In genomic region chr8:88793746-88794614, GRCm38 (mm10) we compare ENCODE assay signal across 12 mouse cellular contexts.
DNase-seq lines count a peak whose midpoint lies in the region; ATAC-seq lines count a peak whose summit lies in the region.
"Had no signal": no experiment of that assay in that cellular context is flagged by ENCODE, and none has a peak within 500 bp of the region (broad histone marks: within the 10 kb centered on the region; RNA-seq: fewer than 3 reads in every experiment).

No protein-coding gene starts in this region.

- H3K4me1 ChIP-seq in hindbrain, embryonic 12.5 days, result peaks cover 26% of the 10 kb centered on the region
- peaks cover 22% of the 10 kb centered on the region for H3K4me1 ChIP-seq in neural tube, embryonic 13.5 days (replicated peaks)

- peak overlapping the region; percentile 55; the same call in 1 of the 2 replicates for H3K27ac ChIP-seq in hindbrain, embryonic 12.5 days
- H3K27ac ChIP-seq in neural tube, embryonic 13.5 days (replicated peaks), result peak overlapping the region; percentile 59; the same call in 1 of the 2 replicates

- no peaks in the 10 kb centered on the region for H3K36me3 ChIP-seq in hindbrain, embryonic 12.5 days
- H3K36me3 ChIP-seq in neural tube, embryonic 13.5 days, result no peaks in the 10 kb centered on the region

- H3K4me3 ChIP-seq in hindbrain, embryonic 12.5 days, result no peak overlapping the region
- no peak overlapping the region for H3K4me3 ChIP-seq in neural tube, embryonic 13.5 days
- H3K4me3 ChIP-seq: erythroblast, embryonic 14.5 days had no signal

- ATAC-seq in hindbrain, embryonic 12.5 days (ENCODE audit: low FRiP score), result peak; percentile 80
- peak; percentile 63 for ATAC-seq in neural tube, embryonic 13.5 days (ENCODE audit: low read depth)

- no peaks in the 10 kb centered on the region; the same call in 1 of the 2 replicates for H3K27me3 ChIP-seq in hindbrain, embryonic 12.5 days
- no peaks in the 10 kb centered on the region for H3K27me3 ChIP-seq in neural tube, embryonic 13.5 days

- DNase-seq in right cerebral cortex, adult 18-20 months, result peak; percentile 14
- DNase-seq in right cerebral cortex, postnatal 4 days, result no peak
- no peak for DNase-seq in kidney, postnatal 36 days
- no peak for DNase-seq in lung, postnatal 14 days
- DNase-seq in adrenal gland, adult 8-10 months, result no peak
- DNase-seq: kidney, adult 9 months; lung, postnatal 4 days; thymus, postnatal 25 days had no signal

- WGBS in hindbrain, embryonic 12.5 days, result 58% methylated on average over 24 of the region's 24 CpGs
- 51% methylated on average over 24 of the region's 24 CpGs for WGBS in neural tube, embryonic 13.5 days

- no peak overlapping the region for H3K9ac ChIP-seq in hindbrain, embryonic 12.5 days
- H3K9ac ChIP-seq in neural tube, embryonic 13.5 days, result no peak overlapping the region

- peak overlapping the region; percentile 24 for H3K4me2 ChIP-seq in hindbrain, embryonic 12.5 days (replicated peaks)
- H3K4me2 ChIP-seq in neural tube, embryonic 13.5 days, result peak overlapping the region; percentile 41
- H3K4me2 ChIP-seq: liver, embryonic 11.5 days had no signal

- H3K9me3 ChIP-seq in hindbrain, embryonic 12.5 days (replicated peaks), result no peaks in the 10 kb centered on the region
- H3K9me3 ChIP-seq in neural tube, embryonic 13.5 days, result no peaks in the 10 kb centered on the region
